Mouse (Mus musculus): ENCODE results near the gene Pitpnm3. TPM values are rescaled to one million over a fixed set of nuclear protein-coding genes. Genes with fewer than 3 reads are reported as not detected.
A peak's percentile ranks its signal among the peaks of the same experiment; 100 is the strongest.
"Not testable (repeated sequence)": the region's sequence is repeated elsewhere in the genome, so short reads cannot be mapped to it uniquely, and the experiment has no call there.

Pitpnm3 gene
- polyA plus RNA-seq (2014; fragmentation: Nextera tagmentation; extraction: Ambion mirVana), result 0.56 and 0.99 TPM in 2 replicates

- no peak within 1 kb of the TSS for H3K27ac ChIP-seq (ENCODE audit: low read depth, low read length)
- H3K27me3 ChIP-seq (ENCODE audit: control insufficient read depth, insufficient read depth, low read length), result peaks cover 47% of the 10 kb centered on the region
- peak within 1 kb of the TSS; percentile 71 for H3K9ac ChIP-seq (ENCODE audit: low read length)
- no peaks in the 10 kb centered on the region for H3K9me3 ChIP-seq (ENCODE audit: control insufficient read depth, low read length)
- ATAC-seq (ENCODE audit: low FRiP score) (peak; percentile 63; the same call in 1 of the 2 replicates), DNase-seq (ENCODE audit: low spot score, missing footprints) (no peak)
- H3K4me1 ChIP-seq (ENCODE audit: control insufficient read depth, insufficient read depth, low read length), result peaks cover 9% of the 10 kb centered on the region
- under 1% methylated on average over 70 of the region's 107 CpGs for whole genome bisulfite sequencing
- no peaks in the 10 kb centered on the region for H3K36me3 ChIP-seq (ENCODE audit: control insufficient read depth, insufficient read depth, low read length)
- peak within 1 kb of the TSS; percentile 69 for H3K4me3 ChIP-seq (ENCODE audit: low read depth, low read length)
- H3K4me2 ChIP-seq, result peak within 1 kb of the TSS; percentile 99
Observed at GRCm38 (mm10) chr11:72135383-72136158, at the start of gene Pitpnm3. TSS of gene Pitpnm3 (minus strand) at chr11:72135778.

GRCm38 (mm10) chr11:72184252-72184651 lies 48.7 kb upstream of the Pitpnm3 start:
- H3K9ac ChIP-seq (ENCODE audit: low read length), result no peak overlapping the region
- 84% methylated on average over 4 of the region's 4 CpGs for WGBS
- H3K36me3 ChIP-seq (ENCODE audit: control insufficient read depth, insufficient read depth, low read length), result peaks cover 8% of the 10 kb centered on the region
- no peak overlapping the region for H3K4me3 ChIP-seq (ENCODE audit: low read depth, low read length)
- ATAC-seq (ENCODE audit: low FRiP score) (no peak), DNase-seq (ENCODE audit: low spot score, missing footprints) (peak; percentile 60)
- no peaks in the 10 kb centered on the region for H3K27me3 ChIP-seq (ENCODE audit: control insufficient read depth, insufficient read depth, low read length)
- no peaks in the 10 kb centered on the region for H3K9me3 ChIP-seq (ENCODE audit: control insufficient read depth, low read length)
- H3K27ac ChIP-seq (ENCODE audit: low read depth, low read length), result no peak overlapping the region
- H3K4me1 ChIP-seq (ENCODE audit: control insufficient read depth, insufficient read depth, low read length), result no peaks in the 10 kb centered on the region
- H3K4me2 ChIP-seq, result no peak overlapping the region

- Histone ChIP-seq H3K9ac (ENCODE audit: low read length) (no peak overlapping the region), H3K4me1 (ENCODE audit: control insufficient read depth, insufficient read depth, low read length) (no peaks in the 10 kb centered on the region), H3K4me3 (ENCODE audit: low read depth, low read length) (no peak overlapping the region), H3K4me2 (no peak overlapping the region), H3K9me3 (ENCODE audit: control insufficient read depth, low read length) (no peaks in the 10 kb centered on the region), H3K27me3 (ENCODE audit: control insufficient read depth, insufficient read depth, low read length) (no peaks in the 10 kb centered on the region), H3K27ac (ENCODE audit: low read depth, low read length) (no peak overlapping the region), H3K36me3 (ENCODE audit: control insufficient read depth, insufficient read depth, low read length) (peaks cover 8% of the 10 kb centered on the region; the same call in 1 of the 2 replicates)
- DNase-seq (ENCODE audit: low spot score, missing footprints) (peak; percentile 66), ATAC-seq (ENCODE audit: low FRiP score) (no peak)
- WGBS, result 90% methylated on average over 4 of the region's 4 CpGs
Observed at GRCm38 (mm10) chr11:72181136-72181535, 45.6 kb upstream of the Pitpnm3 start.

- H3K9me3 ChIP-seq (ENCODE audit: control insufficient read depth, low read length), result no peaks in the 10 kb centered on the region
- no peak overlapping the region for H3K4me3 ChIP-seq (ENCODE audit: low read depth, low read length)
- DNase-seq (ENCODE audit: low spot score, missing footprints) (peak; percentile 80), ATAC-seq (ENCODE audit: low FRiP score) (no peak)
- no peak overlapping the region for H3K27ac ChIP-seq (ENCODE audit: low read depth, low read length)
- 91% methylated on average over 5 of the region's 5 CpGs for WGBS
- no peak overlapping the region for H3K9ac ChIP-seq (ENCODE audit: low read length)
- H3K4me1 ChIP-seq (ENCODE audit: control insufficient read depth, insufficient read depth, low read length), result no peaks in the 10 kb centered on the region
- no peaks in the 10 kb centered on the region for H3K27me3 ChIP-seq (ENCODE audit: control insufficient read depth, insufficient read depth, low read length)
- H3K36me3 ChIP-seq (ENCODE audit: control insufficient read depth, insufficient read depth, low read length), result peaks cover 8% of the 10 kb centered on the region; the same call in 1 of the 2 replicates
- no peak overlapping the region for H3K4me2 ChIP-seq
Observed at GRCm38 (mm10) chr11:72180556-72180955, 45.0 kb upstream of the Pitpnm3 start.

GRCm38 (mm10) chr11:72176553-72176952 lies 41.0 kb upstream of the Pitpnm3 start:
- no peak for ATAC-seq (ENCODE audit: low FRiP score)
- Histone ChIP-seq H3K4me2 (no peak overlapping the region), H3K36me3 (ENCODE audit: control insufficient read depth, insufficient read depth, low read length) (peaks cover 11% of the 10 kb centered on the region), H3K9me3 (ENCODE audit: control insufficient read depth, low read length) (no peaks in the 10 kb centered on the region), H3K27me3 (ENCODE audit: control insufficient read depth, insufficient read depth, low read length) (no peaks in the 10 kb centered on the region), H3K4me3 (ENCODE audit: low read depth, low read length) (no peak overlapping the region), H3K9ac (ENCODE audit: low read length) (no peak overlapping the region), H3K4me1 (ENCODE audit: control insufficient read depth, insufficient read depth, low read length) (no peaks in the 10 kb centered on the region), H3K27ac (ENCODE audit: low read depth, low read length) (no peak overlapping the region)
- peak; percentile 75 for DNase-seq (ENCODE audit: low spot score, missing footprints)
- WGBS, result 45% methylated on average over 3 of the region's 3 CpGs

- H3K9ac ChIP-seq (ENCODE audit: low read length), result no peak overlapping the region
- no peak overlapping the region for H3K27ac ChIP-seq (ENCODE audit: low read depth, low read length)
- WGBS, result 88% methylated on average over 5 of the region's 5 CpGs
- no peak overlapping the region for H3K4me2 ChIP-seq
- no peaks in the 10 kb centered on the region for H3K27me3 ChIP-seq (ENCODE audit: control insufficient read depth, insufficient read depth, low read length)
- ATAC-seq (ENCODE audit: low FRiP score) (no peak), DNase-seq (ENCODE audit: low spot score, missing footprints) (peak; percentile 54)
- H3K4me1 ChIP-seq (ENCODE audit: control insufficient read depth, insufficient read depth, low read length), result no peaks in the 10 kb centered on the region
- H3K4me3 ChIP-seq (ENCODE audit: low read depth, low read length), result no peak overlapping the region
- no peaks in the 10 kb centered on the region for H3K9me3 ChIP-seq (ENCODE audit: control insufficient read depth, low read length)
- H3K36me3 ChIP-seq (ENCODE audit: control insufficient read depth, insufficient read depth, low read length), result peaks cover 10% of the 10 kb centered on the region
Observed at GRCm38 (mm10) chr11:72175966-72176365, 40.4 kb upstream of the Pitpnm3 start.

- Histone ChIP-seq H3K36me3 (ENCODE audit: control insufficient read depth, insufficient read depth, low read length) (peaks cover 10% of the 10 kb centered on the region), H3K9me3 (ENCODE audit: control insufficient read depth, low read length) (no peaks in the 10 kb centered on the region), H3K9ac (ENCODE audit: low read length) (no peak overlapping the region), H3K27ac (ENCODE audit: low read depth, low read length) (no peak overlapping the region), H3K4me3 (ENCODE audit: low read depth, low read length) (no peak overlapping the region), H3K4me2 (no peak overlapping the region), H3K4me1 (ENCODE audit: control insufficient read depth, insufficient read depth, low read length) (no peaks in the 10 kb centered on the region), H3K27me3 (ENCODE audit: control insufficient read depth, insufficient read depth, low read length) (no peaks in the 10 kb centered on the region)
- ATAC-seq (ENCODE audit: low FRiP score), result no peak
- WGBS, result 97% methylated on average over 6 of the region's 6 CpGs
- DNase-seq (ENCODE audit: low spot score, missing footprints), result no peak
Observed at GRCm38 (mm10) chr11:72174721-72175120, 39.1 kb upstream of the Pitpnm3 start.

- H3K27ac ChIP-seq (ENCODE audit: low read depth, low read length), result no peak overlapping the region
- H3K9ac ChIP-seq (ENCODE audit: low read length), result no peak overlapping the region
- no peak overlapping the region for H3K4me2 ChIP-seq
- peaks cover 13% of the 10 kb centered on the region for H3K36me3 ChIP-seq (ENCODE audit: control insufficient read depth, insufficient read depth, low read length)
- ATAC-seq (ENCODE audit: low FRiP score) (no peak), DNase-seq (ENCODE audit: low spot score, missing footprints) (peak; percentile 14)
- no peak overlapping the region for H3K4me3 ChIP-seq (ENCODE audit: low read depth, low read length)
- 90% methylated on average over 5 of the region's 5 CpGs for WGBS
- no peaks in the 10 kb centered on the region for H3K4me1 ChIP-seq (ENCODE audit: control insufficient read depth, insufficient read depth, low read length)
- H3K9me3 ChIP-seq (ENCODE audit: control insufficient read depth, low read length), result no peaks in the 10 kb centered on the region
- no peaks in the 10 kb centered on the region for H3K27me3 ChIP-seq (ENCODE audit: control insufficient read depth, insufficient read depth, low read length)
Observed at GRCm38 (mm10) chr11:72173506-72173905, 37.9 kb upstream of the Pitpnm3 start.

GRCm38 (mm10) chr11:72171906-72172305 lies 36.3 kb upstream of the Pitpnm3 start:
- 89% methylated on average over 4 of the region's 4 CpGs for WGBS
- H3K36me3 ChIP-seq (ENCODE audit: control insufficient read depth, insufficient read depth, low read length), result peaks cover 12% of the 10 kb centered on the region
- H3K27me3 ChIP-seq (ENCODE audit: control insufficient read depth, insufficient read depth, low read length), result not testable (repeated sequence)

More at GRCm38 (mm10) chr11:72171906-72172305, 36.3 kb upstream of the Pitpnm3 start:
- not testable (repeated sequence) for ATAC-seq (ENCODE audit: low FRiP score); H3K9me3 ChIP-seq (ENCODE audit: control insufficient read depth, low read length); H3K4me2 ChIP-seq; H3K27ac ChIP-seq (ENCODE audit: low read depth, low read length); H3K9ac ChIP-seq (ENCODE audit: low read length); H3K4me1 ChIP-seq (ENCODE audit: control insufficient read depth, insufficient read depth, low read length); H3K4me3 ChIP-seq (ENCODE audit: low read depth, low read length)
- peak; percentile 57 for DNase-seq (ENCODE audit: low spot score, missing footprints)

Data from midbrain, embryonic 11.5 days (tissue).